Mouse (Mus musculus) frontal cortex, postnatal 14 days (tissue): Measurements from ENCODE around the gene Trub2.
A peak's percentile ranks its signal among the peaks of the same experiment; 100 is the strongest.

Experiments used
- DNase-seq, 2 experiments: peaks; one replicate each; pipeline ENCODE4 v3.0.0; 2022; ENCODE audit warnings: low spot score in 2 of 2

Gene Trub2

GRCm38 (mm10) chr2:29773323-29773722, 15.0 kb downstream of the Trub2 start:
- no peak for DNase-seq

GRCm38 (mm10) chr2:29771611-29772461, 16.5 kb downstream of the Trub2 start:
- no peak for DNase-seq

GRCm38 (mm10) chr2:29770162-29770561, 18.1 kb downstream of the Trub2 start:
- DNase-seq = no peak

DNA sequence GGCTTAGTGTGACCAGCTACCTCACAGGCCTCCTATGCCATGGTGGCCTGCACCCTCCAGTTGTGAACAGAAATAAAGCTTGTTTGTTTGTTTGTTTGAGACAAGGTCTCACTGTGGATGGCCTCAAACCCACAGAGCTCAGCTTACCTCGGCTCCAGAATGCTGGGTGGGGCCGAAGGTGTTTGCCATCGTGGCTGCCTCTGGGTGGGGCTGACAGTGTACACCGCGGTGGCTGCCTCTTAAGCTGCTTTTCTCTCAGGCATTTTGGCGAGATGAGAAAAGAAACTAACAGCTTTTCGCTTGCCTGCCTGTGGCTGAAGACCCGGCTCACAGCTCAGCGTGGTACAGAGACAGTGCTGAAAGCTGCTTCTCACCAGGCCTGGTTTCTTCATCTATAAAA, 19.4 kb downstream of the Trub2 start:
- no peak for DNase-seq

DNA sequence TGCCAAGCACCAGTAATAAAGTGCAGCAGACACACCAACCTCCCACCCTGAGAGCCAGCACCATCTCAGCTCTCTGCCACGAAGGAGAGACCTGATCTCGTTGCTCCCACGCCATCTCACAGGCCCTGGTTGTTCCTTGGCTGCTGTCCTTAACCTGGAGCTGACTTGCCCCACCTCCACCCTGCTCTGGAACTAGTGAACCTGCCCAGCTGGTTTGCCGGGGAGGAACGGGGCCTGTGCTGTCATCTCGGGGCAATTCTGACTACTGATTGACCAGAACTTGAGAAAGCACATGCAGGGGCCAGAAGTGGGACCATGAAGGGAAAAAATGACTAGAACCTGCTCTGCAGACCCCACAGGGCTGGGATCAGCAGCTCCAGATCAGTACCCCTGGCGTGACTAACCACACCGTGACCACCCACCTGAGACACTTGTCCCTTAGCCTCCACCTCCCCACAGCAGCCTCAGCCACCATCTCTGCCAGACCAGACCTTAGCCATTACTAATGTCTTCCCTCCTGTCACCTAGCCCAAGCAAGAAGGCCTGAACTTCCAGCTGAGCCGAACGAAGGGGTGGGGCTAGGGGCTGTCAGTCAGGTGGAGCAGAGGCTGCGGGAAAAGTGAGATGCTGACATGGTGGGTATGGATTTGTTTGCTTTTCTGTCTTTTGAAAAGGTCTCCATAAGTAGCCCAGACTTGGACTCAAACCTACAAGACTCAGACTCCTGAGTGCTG, 20.2 kb downstream of the Trub2 start:
- no peak for DNase-seq

GRCm38 (mm10) chr2:29764831-29765230, 23.5 kb downstream of the Trub2 start:
- peak in 1 of 2 experiments; percentile 54 for DNase-seq

DNA sequence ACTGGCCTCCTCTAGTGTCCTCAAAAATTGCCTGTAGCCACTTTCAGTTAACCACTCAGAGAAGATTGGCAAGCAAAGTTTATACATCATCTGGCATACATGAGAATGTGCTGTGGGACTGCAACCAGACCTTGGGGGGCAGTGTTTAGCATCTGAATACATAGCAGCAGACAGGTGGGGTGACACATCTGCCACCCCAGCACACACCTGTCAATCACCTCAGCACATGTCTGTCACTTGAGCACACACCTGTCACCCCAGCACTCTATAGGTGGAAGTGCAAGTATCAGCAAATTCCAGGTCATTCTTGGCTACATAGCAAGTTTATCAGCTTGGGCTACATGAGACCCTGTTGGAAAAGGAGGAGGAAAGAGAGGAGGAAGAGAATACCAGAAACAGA, 32.6 kb downstream of the Trub2 start:
- DNase-seq = no peak

DNA sequence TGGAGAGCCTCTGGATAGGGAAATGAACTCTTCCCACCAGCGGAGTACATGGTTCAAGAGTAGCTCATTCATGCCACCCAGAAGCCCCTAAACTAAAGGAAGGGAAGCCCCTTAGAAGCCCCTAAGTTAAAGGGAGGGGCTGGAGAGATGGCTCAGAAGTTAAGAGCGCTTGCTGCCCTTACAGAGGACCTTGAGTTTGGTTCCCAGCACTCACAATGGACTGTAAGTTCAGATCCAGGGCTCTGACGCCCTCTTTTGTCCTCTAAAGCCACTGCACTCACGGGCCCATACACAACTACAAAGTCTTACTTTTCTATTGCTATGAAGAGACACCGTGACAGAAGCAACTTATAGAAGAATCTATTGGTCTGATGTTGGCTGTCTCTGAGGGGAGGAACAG, 35.9 kb downstream of the Trub2 start:
- DNase-seq = no peak

- DNase-seq = no peak
These were observed 36.8 kb downstream of the Trub2 start, which contains the start of gene Gm13420 for GRCm38 (mm10) chr2:29751497-29751896. TSS of gene Gm13420 (minus strand) at chr2:29751685.

DNA sequence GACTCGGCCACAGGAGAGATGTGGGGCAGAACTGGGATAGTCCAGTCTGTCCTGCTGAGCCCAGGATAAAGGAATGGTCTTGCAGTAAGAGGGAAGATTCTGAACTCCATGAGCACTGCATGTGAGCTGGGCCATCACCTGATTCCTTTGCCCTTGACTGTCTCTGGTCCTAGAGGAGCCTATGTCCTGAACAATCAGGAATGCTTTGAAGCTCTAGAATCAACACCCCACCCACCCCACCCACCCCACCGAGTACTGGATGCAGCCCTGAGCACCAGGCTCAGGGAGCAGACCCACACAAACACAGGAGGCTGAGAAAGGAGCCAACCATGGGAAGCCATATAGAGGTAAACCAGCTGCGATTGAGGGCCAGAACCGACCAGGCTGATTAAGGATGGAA, 39.8 kb downstream of the Trub2 start:
- no peak for DNase-seq

- DNase-seq = no peak
These were observed 40.5 kb downstream of the Trub2 start for GRCm38 (mm10) chr2:29747852-29748251.

- no peak for DNase-seq
These were observed 41.0 kb downstream of the Trub2 start for GRCm38 (mm10) chr2:29747188-29747782.

DNA sequence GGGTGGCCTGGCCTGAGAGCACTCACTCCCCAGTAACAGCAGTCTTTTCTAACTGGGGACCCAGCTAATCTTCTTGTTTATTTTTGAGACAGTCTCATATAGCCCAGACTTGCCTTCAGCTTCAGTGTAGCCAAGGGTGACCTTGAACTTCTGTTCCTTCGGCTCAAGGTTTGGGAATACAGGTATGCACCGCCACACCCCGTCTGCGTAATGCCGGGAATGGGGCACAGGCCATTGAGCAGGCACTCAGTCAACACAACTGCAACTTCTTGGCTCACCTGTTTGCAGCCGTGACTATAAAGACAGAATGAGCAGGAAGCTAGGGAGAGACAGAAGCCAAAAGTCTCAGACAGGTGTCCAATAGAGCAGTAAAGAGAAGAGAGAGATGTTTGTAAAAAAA, 44.0 kb downstream of the Trub2 start:
- DNase-seq = no peak

GRCm38 (mm10) chr2:29741207-29741606, 47.1 kb downstream of the Trub2 start:
- DNase-seq = no peak

DNA sequence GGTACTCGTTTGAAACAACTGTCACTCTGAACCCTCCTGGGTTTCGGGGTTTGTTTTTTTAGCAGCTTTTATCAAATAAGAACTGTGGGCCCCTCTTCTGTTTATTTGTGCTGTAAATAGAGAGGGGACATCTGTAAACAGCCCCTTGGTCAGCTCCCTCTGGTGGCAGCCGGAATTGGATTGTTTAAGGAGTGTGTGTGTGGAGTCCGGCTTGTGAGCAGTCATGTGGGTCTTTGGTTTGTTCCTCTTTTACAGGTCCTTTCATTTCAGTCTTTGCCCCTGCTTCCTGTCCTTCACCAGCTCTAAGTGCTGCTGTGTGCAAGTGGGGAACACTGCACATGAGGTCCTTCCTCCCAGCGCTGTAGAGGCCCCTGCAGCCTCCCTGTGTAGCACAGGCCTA, 48.9 kb downstream of the Trub2 start:
- DNase-seq = no peak

DNA sequence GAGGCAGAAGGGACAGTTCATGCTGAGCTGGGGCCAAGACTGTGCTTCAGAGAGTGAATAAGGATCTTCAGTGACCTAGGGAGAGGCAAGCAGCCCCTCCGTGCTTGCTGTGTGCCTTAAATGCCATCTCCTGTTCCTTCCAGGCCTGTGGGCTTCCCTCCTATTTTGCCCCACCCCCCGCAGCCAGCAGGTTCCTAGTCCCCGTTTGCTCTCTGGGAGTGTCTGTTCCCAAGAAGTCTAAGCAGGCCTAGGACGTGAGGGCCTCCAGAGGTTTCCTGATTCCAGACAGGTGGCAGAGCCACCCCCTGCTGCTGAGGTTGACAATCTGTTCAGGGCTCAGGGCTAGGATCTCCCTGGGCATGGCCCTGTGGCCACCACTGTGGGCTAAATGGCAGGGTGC, 49.5 kb downstream of the Trub2 start:
- no peak for DNase-seq

DNA sequence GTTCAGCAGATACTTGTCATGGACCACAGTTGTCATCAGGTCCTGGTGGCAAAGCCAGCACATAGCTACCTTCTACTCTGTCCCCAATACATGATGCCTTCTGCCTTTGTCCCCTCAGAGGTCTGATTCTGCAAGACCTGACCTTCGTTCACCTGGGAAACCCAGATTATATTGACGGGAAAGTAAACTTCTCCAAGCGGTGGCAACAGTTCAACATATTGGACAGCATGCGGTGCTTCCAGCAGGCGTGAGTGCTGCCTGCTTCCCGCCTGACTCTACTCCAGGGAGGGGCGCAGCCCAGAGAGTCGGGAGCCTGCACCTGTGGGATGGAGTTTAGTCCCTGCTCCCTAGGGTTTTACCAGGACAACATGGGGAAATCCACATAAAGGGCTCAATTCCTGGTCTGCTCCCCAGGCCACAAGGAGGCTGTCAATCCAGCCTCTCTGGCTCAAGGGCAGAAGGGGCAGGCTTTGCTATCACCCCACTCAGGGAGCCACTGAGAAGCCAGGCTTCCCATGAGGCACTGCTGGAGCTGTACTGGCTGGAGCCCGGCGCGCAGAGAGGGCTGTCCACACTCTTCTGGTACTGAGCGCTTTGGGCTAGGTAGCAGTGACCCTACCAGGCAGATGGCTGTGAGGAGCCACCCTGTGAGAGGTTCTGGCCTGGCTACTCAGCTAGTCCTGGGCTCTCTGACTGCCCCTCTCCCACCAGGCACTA, 50.9 kb downstream of the Trub2 start:
- no peak for DNase-seq

DNA sequence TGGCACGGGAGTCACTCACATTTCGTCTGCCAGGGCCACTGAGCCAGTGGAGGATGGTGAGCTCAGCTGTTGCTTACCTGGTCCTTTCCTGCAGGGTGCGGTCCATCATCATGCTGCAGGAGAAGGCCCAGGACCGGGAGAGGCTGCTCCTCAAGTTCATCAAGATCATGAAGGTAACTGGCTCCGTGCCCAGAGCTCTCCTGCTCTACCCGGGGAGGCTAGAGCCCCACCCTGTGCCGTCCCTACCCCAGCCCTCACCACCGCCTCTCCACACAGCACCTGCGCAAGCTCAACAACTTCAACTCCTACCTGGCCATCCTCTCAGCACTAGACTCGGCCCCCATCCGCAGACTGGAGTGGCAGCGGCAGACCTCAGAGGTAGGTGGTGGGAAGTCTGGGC, 52.6 kb downstream of the Trub2 start:
- DNase-seq = no peak

GRCm38 (mm10) chr2:29733348-29733747, 55.0 kb downstream of the Trub2 start:
- DNase-seq = no peak

- no peak for DNase-seq
These were observed 55.7 kb downstream of the Trub2 start for GRCm38 (mm10) chr2:29732559-29732958.

DNA sequence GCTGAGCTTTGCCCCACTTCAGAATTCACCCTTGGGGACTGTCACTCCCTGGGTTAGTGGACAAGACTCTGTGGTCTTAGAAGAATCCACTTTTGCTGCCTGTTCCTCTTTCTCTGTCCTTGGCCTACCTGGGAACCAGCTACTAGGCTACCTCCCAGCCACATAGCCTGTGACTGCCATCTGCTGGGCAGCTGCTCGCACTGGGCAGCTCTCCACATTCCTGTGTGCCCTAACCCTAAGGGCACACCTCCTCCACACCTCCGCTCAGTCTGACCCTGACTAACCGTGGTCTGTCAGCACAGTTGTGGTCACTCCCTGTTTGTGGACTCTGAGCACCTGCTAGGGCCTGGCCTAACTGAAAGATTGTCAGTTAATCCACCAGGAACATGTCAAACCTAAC, 56.8 kb downstream of the Trub2 start:
- DNase-seq = no peak

DNA sequence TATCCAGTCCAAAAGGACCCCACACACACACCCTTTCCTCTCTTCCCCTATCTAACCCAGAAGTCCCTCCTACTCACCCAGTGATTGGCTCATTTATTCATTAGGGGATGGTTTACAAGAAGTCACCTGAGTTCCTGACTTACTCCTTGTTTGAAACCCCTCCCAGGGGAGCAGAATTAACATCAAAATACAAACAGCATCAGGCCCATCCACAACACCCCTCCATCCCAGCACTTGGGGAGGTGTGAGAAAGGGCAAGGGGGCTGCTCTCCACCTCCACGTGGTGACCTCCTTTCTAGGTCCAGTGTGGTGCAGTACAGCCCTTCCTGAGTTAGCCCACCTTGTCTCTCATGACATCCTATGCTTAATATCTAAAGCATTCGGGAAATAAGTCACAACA, 58.8 kb downstream of the Trub2 start:
- no peak for DNase-seq
